Mouse (Mus musculus) Patski (cell line): Measurements from ENCODE around the gene Ppp3r1. TPM values are rescaled to one million over a fixed set of nuclear protein-coding genes. Genes with fewer than 3 reads are reported as not detected.

Experiments
- ATAC-seq: fragments of 100-300 bp; one replicate; pipeline ENCODE4 v1.8.0; 2021
- CTCF ChIA-PET: fragments of 350-600 bp; sonication (Branson Sonifier 250); formaldehyde crosslinking; loops from one replicate; lab custom pipeline; 2022; ENCODE audit warnings: inconsistent platforms; lab: Charles Lee
- POLR2A ChIA-PET: fragments of 350-600 bp; sonication (Branson Sonifier 250); formaldehyde crosslinking; loops from one replicate; lab custom pipeline; 2022; ENCODE audit warnings: antibody characterized with exemption, inconsistent platforms; lab: Charles Lee
- DNase-seq: peaks from one replicate; pipeline ENCODE4 v3.0.0-alpha.2; 2011; ENCODE audit warnings: low read depth, low spot score
- H3K27me3 ChIP-seq: fragments of 371-371 bp; one replicate; pipeline ENCODE4 v1.5.1; 2021
- CTCF ChIP-seq: fragments of 100-300 bp; IDR thresholded peaks from one replicate; pipeline ENCODE4 v1.5.1; 2021
- in situ Hi-C: fragments of 300-500 bp; cut with MboI; formaldehyde crosslinking; loops from 3 replicates; pipeline ENCODE4 v1.11.1; 2018; ENCODE audit warnings: low pct_unique_long_range_greater_than_20kb, mixed read lengths
- polyA plus RNA-seq: library from polyadenylated mRNA; unstranded; gene quantifications from one replicate; pipeline ENCODE4 v1.2.3, GENCODE M21; 2021

Ppp3r1 gene
- polyA plus RNA-seq, 1 experiment from 2014 or later, result 103 TPM

- in situ Hi-C loops, result loop anchor here (5.0 to 25.0 kb wide), 2 partner anchors 38 to 688 kb away; partner anchors contain the start of gene Sec61g
- no peak for TF ChIP-seq CTCF
- DNase-seq (no peak), ATAC-seq (no peak)
- ChIA-PET POLR2A (no interaction called here), CTCF (no interaction called here)
- H3K27me3 ChIP-seq, result no peaks in the 10 kb centered on the region
Measured at GRCm38 (mm10) chr11:17199840-17200501, 40.9 kb downstream of the Ppp3r1 start.

- POLR2A ChIA-PET, result no interaction called here
- no peaks in the 10 kb centered on the region for H3K27me3 ChIP-seq
- DNase-seq (no peak), ATAC-seq (no peak)
- CTCF ChIA-PET, result interaction anchor here (0.9 to 1.3 kb wide), 2 partner anchors 40 to 690 kb away, joined by 3 read pairs; no protein-coding TSS in a partner anchor
- no peak for TF ChIP-seq CTCF
- in situ Hi-C loops, result loop anchor here (5.0 to 25.0 kb wide), 2 partner anchors 39 to 689 kb away; partner anchors contain the start of gene Sec61g
Measured at GRCm38 (mm10) chr11:17200936-17201335, 41.9 kb downstream of the Ppp3r1 start.

DNA sequence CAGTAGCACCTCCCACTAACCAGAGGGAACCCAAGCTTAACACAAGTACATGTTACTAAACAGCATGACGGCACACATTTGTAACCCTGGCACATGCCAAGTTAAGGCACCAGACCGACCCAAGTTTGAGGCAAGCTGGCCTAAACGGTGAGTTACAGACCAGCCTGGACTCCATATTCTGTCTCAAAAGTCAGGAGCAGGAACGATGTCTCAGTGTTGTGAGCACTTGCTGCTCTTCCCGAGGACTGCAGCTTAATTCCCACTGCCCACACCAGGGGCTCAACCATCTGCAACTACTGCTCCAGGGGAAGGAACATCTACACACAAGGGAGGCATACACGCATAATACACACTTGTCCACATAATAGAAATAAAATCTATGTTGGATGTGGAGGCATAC, 43.4 kb downstream of the Ppp3r1 start:
- no peak for ATAC-seq
- ChIA-PET POLR2A (no interaction called here), CTCF (interaction anchor here (1.3 to 2.1 kb wide), 4 partner anchors 11 to 691 kb away, joined by 3 to 7 read pairs (median 6); no protein-coding TSS in a partner anchor)
- in situ Hi-C loops, result loop anchor here (5.0 to 25.0 kb wide), 2 partner anchors 40 to 690 kb away; partner anchors contain the start of gene Sec61g
- no peak for DNase-seq
- no peak for TF ChIP-seq CTCF
- H3K27me3 ChIP-seq, result no peaks in the 10 kb centered on the region

DNA sequence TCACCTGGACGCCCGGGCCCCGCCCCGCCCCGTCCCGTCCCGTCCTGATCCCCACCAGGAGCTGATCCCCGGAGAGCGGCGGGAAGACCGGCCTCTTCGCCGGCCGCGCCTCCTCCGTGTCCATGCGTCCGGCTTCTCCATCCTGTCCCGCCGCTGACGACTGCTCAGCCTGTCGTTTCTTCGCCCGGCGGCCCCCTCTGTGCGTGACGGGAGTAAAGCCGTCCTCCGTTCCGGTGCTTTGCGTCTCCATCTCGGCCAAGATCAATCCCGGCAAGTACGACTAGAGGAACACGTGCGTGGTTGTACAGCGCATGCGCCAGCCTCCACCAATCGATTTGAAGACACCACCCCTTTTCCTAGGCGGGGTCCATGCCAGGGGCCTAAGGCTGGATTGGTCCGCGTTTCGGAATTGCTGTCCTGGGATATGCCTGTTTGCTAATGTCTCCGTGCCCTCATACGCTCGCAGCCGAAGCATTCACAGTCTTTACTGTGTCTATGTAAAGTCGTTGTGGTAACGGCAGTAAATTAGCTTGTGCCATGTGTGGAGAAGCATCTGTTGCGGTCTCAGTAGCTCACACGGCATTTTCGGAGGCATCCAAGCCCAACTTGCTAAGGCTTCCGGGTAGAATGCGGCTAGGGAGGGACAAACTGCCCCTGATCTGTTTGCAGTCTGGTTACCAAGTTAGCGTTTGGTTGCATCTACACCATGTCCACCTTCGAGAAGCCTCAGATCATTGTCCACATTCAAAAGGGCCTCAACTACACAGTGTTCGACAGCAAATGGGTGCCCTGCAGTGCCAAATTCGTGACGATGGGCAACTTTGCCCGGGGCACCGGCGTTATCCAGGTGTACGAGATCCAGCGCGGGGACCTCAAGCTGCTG, 52.4 kb downstream of the Ppp3r1 start, which contains the start of gene Pno1:
TSS of gene Pno1 (minus strand) at position 311 of the 883 bp plus-strand sequence.
- ChIA-PET CTCF (interaction anchor here (1.0 kb wide), 1 partner anchor 11 kb away, joined by 3 read pairs; no protein-coding TSS in a partner anchor), POLR2A (no interaction called here)
- ATAC-seq (peak; percentile 96), DNase-seq (peak; percentile 89)
- in situ Hi-C loops, result loop anchor here (25.0 kb wide), 1 partner anchor 699 kb away; the partner anchor contains the start of gene Sec61g
- no peaks in the 10 kb centered on the region for H3K27me3 ChIP-seq
- no peak for TF ChIP-seq CTCF

- no peaks in the 10 kb centered on the region for H3K27me3 ChIP-seq
- DNase-seq (no peak), ATAC-seq (peak; percentile 6)
- ChIA-PET CTCF (interaction anchor here (0.9 kb wide), 1 partner anchor 26 kb away, joined by 3 read pairs; no protein-coding TSS in a partner anchor), POLR2A (no interaction called here)
- TF ChIP-seq CTCF, result no peak
- in situ Hi-C loops, result loop anchor here (25.0 kb wide), 1 partner anchor 700 kb away; the partner anchor contains the start of gene Sec61g
Measured at GRCm38 (mm10) chr11:17212141-17212495, 53.1 kb downstream of the Ppp3r1 start.

- DNase-seq (no peak), ATAC-seq (no peak)
- no peaks in the 10 kb centered on the region for H3K27me3 ChIP-seq
- CTCF ChIA-PET, result interaction anchor here (0.9 to 1.1 kb wide), 2 partner anchors 9 to 25 kb away, joined by 3 read pairs; no protein-coding TSS in a partner anchor
- TF ChIP-seq CTCF, result no peak
- in situ Hi-C loops, result loop anchor here (25.0 kb wide), 1 partner anchor 701 kb away; the partner anchor contains the start of gene Sec61g
- POLR2A ChIA-PET, result no interaction called here
Measured at GRCm38 (mm10) chr11:17212903-17213509, 53.9 kb downstream of the Ppp3r1 start.

DNA sequence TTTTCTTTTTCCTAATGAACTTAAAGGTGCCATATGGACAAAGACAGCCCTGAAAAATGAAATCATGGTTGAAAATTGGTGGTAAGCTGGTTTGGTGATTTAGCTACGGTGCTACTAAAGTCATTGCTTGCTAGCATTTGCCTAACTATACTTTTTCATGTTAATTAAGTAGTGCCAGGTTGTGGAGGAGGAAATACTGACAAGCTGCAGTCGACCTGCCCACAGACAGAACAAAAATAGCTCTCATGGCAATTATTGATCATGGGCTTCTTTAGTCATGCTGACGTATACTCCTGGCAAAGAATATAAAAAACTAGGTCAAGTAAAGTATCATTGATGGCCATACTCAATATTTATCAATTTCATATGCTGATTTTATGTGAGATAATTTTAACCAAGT, 56.4 kb downstream of the Ppp3r1 start:
- in situ Hi-C loops, result loop anchor here (25.0 kb wide), 1 partner anchor 703 kb away; the partner anchor contains the start of gene Sec61g
- H3K27me3 ChIP-seq, result no peaks in the 10 kb centered on the region
- POLR2A ChIA-PET, result interaction anchor here (0.6 kb wide), 1 partner anchor 681 kb away, joined by 3 read pairs; no protein-coding TSS in a partner anchor
- no peak for DNase-seq
- ATAC-seq, result no peak
- TF ChIP-seq CTCF, result no peak
- CTCF ChIA-PET, result interaction anchor here (0.9 to 1.5 kb wide), 3 partner anchors 12 to 248 kb away, joined by 3 to 5 read pairs (median 4); no protein-coding TSS in a partner anchor

DNA sequence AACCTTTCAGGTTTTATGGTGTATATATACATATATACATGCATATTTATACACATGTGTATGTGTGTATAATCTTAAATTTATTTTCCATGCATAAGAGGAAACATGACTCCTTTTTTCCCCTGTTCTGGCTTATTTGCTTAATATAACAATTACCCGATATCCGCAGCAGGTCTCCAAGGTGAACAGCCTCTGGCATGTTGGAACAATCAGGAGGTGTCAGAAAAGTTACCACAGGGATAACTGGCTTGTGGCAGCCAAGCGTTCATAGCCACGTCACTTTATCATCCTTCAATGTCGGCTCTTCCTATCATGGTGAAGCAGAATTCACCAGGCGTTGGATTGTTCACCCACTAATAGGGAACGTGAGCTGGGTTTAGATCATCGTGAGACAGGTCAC, 62.1 kb downstream of the Ppp3r1 start:
- ATAC-seq (no peak), DNase-seq (no peak)
- in situ Hi-C loops, result loop anchor here (10.0 to 25.0 kb wide), 2 partner anchors 246 to 709 kb away; partner anchors contain the start of gene Sec61g
- TF ChIP-seq CTCF, result no peak
- ChIA-PET CTCF (no interaction called here), POLR2A (no interaction called here)
- no peaks in the 10 kb centered on the region for H3K27me3 ChIP-seq

DNA sequence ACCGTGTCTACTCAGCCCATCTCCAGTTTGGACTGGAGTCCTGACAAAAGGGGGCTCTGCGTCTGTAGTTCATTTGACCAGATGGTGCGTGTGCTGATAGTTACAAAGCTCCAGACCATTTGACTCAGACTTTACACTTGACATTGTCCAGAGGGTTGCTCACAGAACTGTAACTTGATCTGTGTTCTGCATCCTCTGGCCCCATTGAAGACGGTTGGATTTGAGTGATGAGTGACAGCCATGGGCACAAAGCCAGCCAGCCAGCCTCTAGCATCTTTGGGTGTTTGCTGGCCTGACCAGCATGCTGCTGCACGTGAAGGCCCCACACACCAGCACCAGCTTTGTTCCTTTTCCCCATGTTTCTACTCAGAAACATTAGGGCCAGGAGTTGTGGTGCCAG, 73.7 kb downstream of the Ppp3r1 start:
- ChIA-PET POLR2A (no interaction called here), CTCF (no interaction called here)
- ATAC-seq, result no peak
- in situ Hi-C loops, result no loop called here
- H3K27me3 ChIP-seq, result no peaks in the 10 kb centered on the region
- DNase-seq, result no peak
- no peak for TF ChIP-seq CTCF
